Mouse (Mus musculus): ENCODE measurements around the gene Fam160b1.

DNA sequence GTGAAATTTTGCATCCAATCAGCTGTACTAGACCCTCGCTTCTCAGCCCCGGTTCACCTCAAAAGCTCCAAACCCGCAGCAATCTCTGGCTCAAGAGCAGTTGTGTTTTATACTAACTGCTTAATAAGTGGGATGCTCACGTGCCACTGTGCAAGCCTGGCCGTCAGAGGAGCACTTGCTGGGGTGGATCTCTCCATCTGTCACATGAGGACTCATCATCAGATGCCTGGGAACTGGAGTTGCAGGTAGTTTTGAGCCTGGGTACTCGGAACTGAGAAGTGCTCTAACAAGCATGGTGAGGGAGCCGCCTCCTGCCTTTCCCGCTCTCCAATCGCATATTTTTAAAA, 44.0 kb downstream of the Fam160b1 start:
- no peak for TF ChIP-seq POLR2A (IDR thresholded peaks at IDR 0.05; ENCODE audit: borderline replicate concordance, control insufficient read depth, low read depth, low read length)
- TF ChIP-seq CTCF (IDR thresholded peaks at IDR 0.05; ENCODE audit: control insufficient read depth, insufficient read depth, low read length), result no peak
